7 mouse cellular contexts compared by ENCODE assay signal in the genomic region with DNA sequence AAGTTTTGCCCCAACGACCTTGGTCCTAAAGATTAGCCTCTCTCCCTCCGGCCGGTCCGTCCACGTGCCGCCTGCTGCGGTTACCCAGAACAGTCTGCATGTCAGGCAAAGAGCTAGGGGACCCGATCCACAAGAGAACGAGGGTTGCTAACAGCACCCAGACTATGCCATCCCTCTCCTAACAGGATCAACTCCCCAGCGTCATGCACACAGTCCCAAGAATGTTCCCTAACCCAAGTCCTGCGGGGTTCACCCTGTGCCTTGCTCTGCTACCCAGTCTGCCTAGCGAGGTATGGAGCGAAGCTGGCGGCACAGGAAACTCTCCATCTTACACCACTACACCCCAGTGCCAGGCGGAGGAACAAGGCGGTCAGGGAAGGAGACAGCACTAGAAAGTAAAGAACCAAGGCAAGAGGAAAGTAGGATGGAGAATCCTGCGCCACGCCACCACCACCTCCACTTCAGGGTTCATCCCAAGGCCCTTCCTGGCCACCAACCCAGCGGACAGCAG. TPM values are rescaled to one million over a fixed set of nuclear protein-coding genes. Genes with fewer than 3 reads are reported as not detected.
DNase-seq lines count a peak whose midpoint lies in the region; ATAC-seq and TF ChIP-seq lines count a peak whose summit lies in the region.

No protein-coding gene starts in this region.

- H3K4me1 ChIP-seq in forebrain, embryonic 12.5 days, result peaks cover 19% of the 10 kb centered on the region
- 0 out of 2 replicates have a peak, but pooled peaks cover 9% of the 10 kb centered on the region for H3K4me1 ChIP-seq in kidney, postnatal 0 days (replicated peaks; ENCODE audit: insufficient read depth, low read length)
- peaks cover 14% of the 10 kb centered on the region for H3K4me1 ChIP-seq in midbrain, embryonic 12.5 days

- H3K27me3 ChIP-seq in forebrain, embryonic 12.5 days, result no peaks in the 10 kb centered on the region
- H3K27me3 ChIP-seq in kidney, postnatal 0 days (ENCODE audit: insufficient read depth, low read length), result no peaks in the 10 kb centered on the region
- H3K27me3 ChIP-seq in midbrain, embryonic 12.5 days, result no peaks in the 10 kb centered on the region

- DNase-seq in thymus, postnatal 0 days (ENCODE audit: low spot score), result peak; percentile 7
- DNase-seq in thymus, postnatal 4 days, result no peak
- DNase-seq in adrenal gland, postnatal 10 days, result peak; percentile 60
- peak; percentile 32 for DNase-seq in kidney, postnatal 0 days (ENCODE audit: low spot score)
- DNase-seq in frontal cortex, postnatal 25 days (ENCODE audit: low spot score in 2 of 2), result no peak

- WGBS in forebrain, embryonic 12.5 days, result under 1% methylated on average over 19 of the region's 19 CpGs
- under 1% methylated on average over 19 of the region's 19 CpGs for WGBS in kidney, postnatal 0 days
- WGBS in midbrain, embryonic 12.5 days, result 0% methylated on average over 19 of the region's 19 CpGs

- TF ChIP-seq CTCF in kidney, postnatal 0 days (IDR thresholded peaks at IDR 0.05; ENCODE audit: low read depth), result no peak

- 0 out of 2 replicates have a peak, but pooled peaks cover 2% of the 10 kb centered on the region for H3K36me3 ChIP-seq in forebrain, embryonic 12.5 days (replicated peaks)
- H3K36me3 ChIP-seq in kidney, postnatal 0 days (ENCODE audit: insufficient read depth, low read length), result no peaks in the 10 kb centered on the region; the same call in 1 of the 2 replicates
- no peaks in the 10 kb centered on the region for H3K36me3 ChIP-seq in midbrain, embryonic 12.5 days

- H3K9me3 ChIP-seq in forebrain, embryonic 12.5 days, result no peaks in the 10 kb centered on the region
- H3K9me3 ChIP-seq in kidney, postnatal 0 days (replicated peaks; ENCODE audit: low read length), result no peaks in the 10 kb centered on the region
- no peaks in the 10 kb centered on the region for H3K9me3 ChIP-seq in midbrain, embryonic 12.5 days

- peak overlapping the region; percentile 98 for H3K27ac ChIP-seq in forebrain, embryonic 12.5 days
- peak overlapping the region; percentile 91 for H3K27ac ChIP-seq in kidney, postnatal 0 days
- peak overlapping the region; percentile 99 for H3K27ac ChIP-seq in midbrain, embryonic 12.5 days (replicated peaks)

- peak overlapping the region; percentile 84 for H3K4me2 ChIP-seq in forebrain, embryonic 12.5 days
- peak overlapping the region; percentile 62 for H3K4me2 ChIP-seq in kidney, postnatal 0 days (ENCODE audit: low read length)
- peak overlapping the region; percentile 94 for H3K4me2 ChIP-seq in midbrain, embryonic 12.5 days (replicated peaks)

- peak overlapping the region; percentile 91 for H3K9ac ChIP-seq in forebrain, embryonic 12.5 days
- peak overlapping the region; percentile 84 for H3K9ac ChIP-seq in kidney, postnatal 0 days (ENCODE audit: low read depth, low read length)
- peak overlapping the region; percentile 93 for H3K9ac ChIP-seq in midbrain, embryonic 12.5 days (replicated peaks)

- peak; percentile 55 for ATAC-seq in forebrain, embryonic 12.5 days (ENCODE audit: low FRiP score)
- peak; percentile 42 for ATAC-seq in kidney, postnatal 0 days (replicated peaks; ENCODE audit: low FRiP score, low read depth)
- peak; percentile 53 for ATAC-seq in midbrain, embryonic 12.5 days (ENCODE audit: low FRiP score, low read depth)

- H3K4me3 ChIP-seq in forebrain, embryonic 12.5 days (replicated peaks), result peak overlapping the region; percentile 86
- peak overlapping the region; percentile 81 for H3K4me3 ChIP-seq in kidney, postnatal 0 days (replicated peaks; ENCODE audit: low read depth, low read length)
- H3K4me3 ChIP-seq in midbrain, embryonic 12.5 days, result peak overlapping the region; percentile 74

RNA-seq across cellular contexts. Expression of a gene that starts 0.9 kb away (rescaled TPM):
- polyA plus RNA-seq in thymus, postnatal 0 days (2015; fragmentation: Nextera tagmentation; extraction: Ambion mirVana), result 14.0 and 19.6 TPM in 2 replicates
- 10 to 100 TPM; 20.7 to 28.1 TPM for total RNA-seq in adrenal gland, postnatal 10 days (2021)
- polyA plus RNA-seq in forebrain, embryonic 12.5 days (2016; fragmentation: Nextera tagmentation; extraction: Ambion mirVana), result 26.3 and 26.8 TPM in 2 replicates
- polyA plus RNA-seq in kidney, postnatal 0 days (2015; fragmentation: Nextera tagmentation; extraction: Ambion mirVana), result 11.0 TPM in 2 replicates
- 25.3 and 25.7 TPM in 2 replicates for polyA plus RNA-seq in midbrain, embryonic 12.5 days (2016; fragmentation: Nextera tagmentation; extraction: Ambion mirVana)

Comparison
In these comparisons a context has a peak if more than half of its experiments do, and no peak if none do; other contexts are left out.
1. DNase-seq: peak in thymus, postnatal 0 days (single experiment), adrenal gland, postnatal 10 days (single experiment) and kidney, postnatal 0 days (single experiment); none in thymus, postnatal 4 days (single experiment) and frontal cortex, postnatal 25 days (0 of 2).
2. Peak in every context shown above with its lines, with median percentiles within 50 percentile points of each other: ATAC-seq, H3K27ac ChIP-seq, H3K4me2 ChIP-seq, H3K4me3 ChIP-seq and H3K9ac ChIP-seq.